Mouse (Mus musculus) G1E (cell line): ENCODE results near the gene Emc8.

ENCODE experiments used
- CTCF ChIP-seq: IDR thresholded peaks from 2 replicates; pipeline ENCODE4 v1.5.1; 2012; ENCODE audit warnings: low read depth, low read length, inconsistent platforms, mixed read lengths
- POLR2AphosphoS5 ChIP-seq: IDR thresholded peaks from 2 replicates; pipeline ENCODE4 v1.6.1; 2012; ENCODE audit warnings: low read depth, low read length, inconsistent platforms; ENCODE audit not compliant: insufficient replicate concordance

- no peak for TF ChIP-seq CTCF
- TF ChIP-seq POLR2AphosphoS5: no peak
Observed at GRCm38 (mm10) chr8:120699565-120699964, 31.2 kb upstream of the Emc8 start.
